Mouse (Mus musculus) embryonic facial prominence, embryonic 11.5 days (tissue): ENCODE data around the gene Sestd1. TPM values are rescaled to one million over a fixed set of nuclear protein-coding genes. Genes with fewer than 3 reads are reported as not detected.

Source experiments
- ATAC-seq: fragments of 200-750 bp; cut with Nextera tagmentation; replicated peaks from 2 replicates; pipeline ENCODE4 v1.8.0; 2017; ENCODE audit warnings: low read depth; ENCODE audit not compliant: insufficient number of reproducible peaks, low FRiP score, low TSS enrichment
- DNase-seq: peaks from one replicate; pipeline ENCODE4 v3.0.0-alpha.2; 2015; ENCODE audit warnings: low spot score
- H3K27ac ChIP-seq: fragments of 300-500 bp; sonication (generic); replicated peaks from 2 replicates; pipeline ENCODE4 v1.5.1; 2014; ENCODE audit warnings: mild to moderate bottlenecking, low read depth, low read length, control low read depth
- H3K27me3 ChIP-seq: fragments of 300-500 bp; sonication (generic); 2 replicates; pipeline ENCODE4 v1.6.1; 2014; ENCODE audit warnings: mild to moderate bottlenecking, low read length, moderate library complexity, mixed read lengths; ENCODE audit not compliant: control insufficient read depth, insufficient read depth
- H3K36me3 ChIP-seq: fragments of 300-500 bp; sonication (generic); replicated peaks from 2 replicates; pipeline ENCODE4 v1.6.1; 2014; ENCODE audit warnings: low read depth, mild to moderate bottlenecking, low read length, moderate library complexity, mixed read lengths; ENCODE audit not compliant: control insufficient read depth, insufficient read depth
- H3K4me1 ChIP-seq: fragments of 300-500 bp; sonication (generic); 2 replicates; pipeline ENCODE4 v1.6.1; 2014; ENCODE audit warnings: low read length, mixed read lengths; ENCODE audit not compliant: control insufficient read depth, insufficient read depth
- H3K4me2 ChIP-seq: fragments of 300-500 bp; sonication (generic); 2 replicates; pipeline ENCODE4 v1.6.1; 2014; ENCODE audit warnings: low read depth, mild to moderate bottlenecking, control low read depth, low read length, moderate library complexity
- H3K4me3 ChIP-seq: fragments of 300-500 bp; sonication (generic); 2 replicates; pipeline ENCODE4 v1.5.1; 2014; ENCODE audit warnings: low read depth, low read length, control low read depth
- H3K9ac ChIP-seq: fragments of 300-500 bp; sonication (generic); replicated peaks from 2 replicates; pipeline ENCODE4 v1.6.1; 2014; ENCODE audit warnings: mild to moderate bottlenecking, control low read depth, low read length
- H3K9me3 ChIP-seq: fragments of 300-500 bp; sonication (generic); replicated peaks from 2 replicates; pipeline ENCODE4 v1.6.1; 2016; ENCODE audit warnings: mild to moderate bottlenecking, low read length, inconsistent platforms, mixed read lengths; ENCODE audit not compliant: control insufficient read depth
- WGBS: fragments of 180-500 bp; shearing (Covaris S2); extraction: QIAGEN DNeasy Blood & Tissue Kit; methylation state at CpG from one replicate; pipeline ENCODE4 v1.1.7; 2014; 5-methylcytosine and 5-hydroxymethylcytosine counted together
- polyA plus RNA-seq: library from polyadenylated mRNA; unstranded; fragments of >200 nt; fragmentation: Nextera tagmentation; extraction: Ambion mirVana; gene quantifications from 2 replicates; pipeline ENCODE4 v1.2.1, GENCODE M21; 2014

Gene Sestd1
- polyA plus RNA-seq, 1 experiment from 2014 or later: 26.7 TPM

DNA sequence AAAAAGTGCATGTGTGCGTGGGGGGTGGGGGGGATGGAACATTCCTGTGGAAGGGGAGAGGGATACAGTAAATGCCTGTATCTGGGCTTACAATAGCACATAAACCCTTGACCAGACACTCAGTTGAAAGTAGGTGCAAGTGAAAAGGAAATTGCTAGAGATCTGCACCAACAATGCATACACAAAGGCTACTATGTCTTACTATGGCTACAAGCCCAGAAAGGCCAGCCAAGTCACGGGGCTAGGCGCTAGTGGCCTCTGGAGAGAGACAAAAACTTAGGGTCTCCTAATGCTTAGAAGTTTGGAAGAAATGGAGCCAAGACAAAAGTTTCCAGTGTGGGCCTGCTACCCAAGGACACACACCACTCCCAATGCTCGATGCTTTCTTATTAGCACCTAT, 44.5 kb downstream of the Sestd1 start:
- no peaks in the 10 kb centered on the region for H3K4me1 ChIP-seq
- no peak overlapping the region for H3K4me2 ChIP-seq
- no peaks in the 10 kb centered on the region; the same call in 1 of the 2 replicates for H3K36me3 ChIP-seq
- H3K4me3 ChIP-seq: no peak overlapping the region
- WGBS: 87% methylated on average over 4 of the region's 4 CpGs
- H3K27me3 ChIP-seq: no peaks in the 10 kb centered on the region
- no peak for DNase-seq
- no peak for ATAC-seq
- H3K27ac ChIP-seq: no peak overlapping the region
- no peaks in the 10 kb centered on the region for H3K9me3 ChIP-seq
- H3K9ac ChIP-seq: no peak overlapping the region

DNA sequence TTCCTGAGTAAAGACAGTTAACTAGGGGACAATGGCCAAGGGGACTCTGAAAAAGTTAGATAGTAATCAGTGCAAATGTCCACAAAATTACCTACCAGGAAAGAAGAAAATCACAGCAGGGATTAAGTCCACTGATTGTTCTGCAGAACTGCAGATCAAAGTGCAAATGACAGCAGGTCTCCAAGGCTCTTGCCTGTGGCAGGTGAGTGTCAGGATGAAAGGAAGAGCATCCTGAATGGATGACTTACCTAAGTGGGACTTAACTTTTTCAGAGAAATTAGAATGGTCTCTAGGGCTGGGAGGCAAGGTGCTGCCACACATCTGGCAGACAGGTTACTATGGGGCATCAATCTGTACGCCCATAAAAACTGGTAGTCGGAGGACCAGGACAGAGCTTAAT, 47.8 kb downstream of the Sestd1 start:
- 93% methylated on average over 2 of the region's 2 CpGs for WGBS
- H3K4me2 ChIP-seq: no peak overlapping the region
- no peak overlapping the region for H3K9ac ChIP-seq
- no peaks in the 10 kb centered on the region for H3K4me1 ChIP-seq
- no peaks in the 10 kb centered on the region for H3K9me3 ChIP-seq
- ATAC-seq (no peak), DNase-seq (no peak)
- no peaks in the 10 kb centered on the region for H3K36me3 ChIP-seq
- no peaks in the 10 kb centered on the region for H3K27me3 ChIP-seq
- no peak overlapping the region for H3K4me3 ChIP-seq
- no peak overlapping the region for H3K27ac ChIP-seq

DNA sequence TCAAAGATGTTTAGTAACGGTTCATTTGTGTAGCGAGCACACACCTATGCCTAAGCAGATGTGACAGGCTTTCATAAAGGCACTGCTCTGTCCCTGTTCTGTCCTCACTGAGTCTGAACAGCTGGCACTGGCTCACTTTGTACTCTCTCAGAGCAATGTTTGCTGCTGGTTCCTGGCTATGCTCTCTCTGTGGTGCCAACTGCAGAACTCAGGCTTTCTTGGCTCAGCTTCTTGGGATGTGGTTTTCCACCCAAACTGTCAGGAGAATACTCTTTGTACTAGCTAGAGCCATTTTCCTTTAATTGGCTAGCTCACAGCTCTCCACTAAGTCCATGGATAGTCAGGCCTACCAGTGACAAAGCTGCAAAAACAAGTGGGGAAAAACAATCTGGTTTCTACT, 59.4 kb downstream of the Sestd1 start:
- Histone ChIP-seq H3K27me3 (no peaks in the 10 kb centered on the region), H3K4me2 (no peak overlapping the region), H3K9me3 (no peaks in the 10 kb centered on the region), H3K9ac (no peak overlapping the region), H3K4me3 (no peak overlapping the region), H3K4me1 (no peaks in the 10 kb centered on the region), H3K36me3 (no peaks in the 10 kb centered on the region), H3K27ac (no peak overlapping the region)
- WGBS: 79% methylated on average over 2 of the region's 2 CpGs
- DNase-seq (no peak), ATAC-seq (no peak)

DNA sequence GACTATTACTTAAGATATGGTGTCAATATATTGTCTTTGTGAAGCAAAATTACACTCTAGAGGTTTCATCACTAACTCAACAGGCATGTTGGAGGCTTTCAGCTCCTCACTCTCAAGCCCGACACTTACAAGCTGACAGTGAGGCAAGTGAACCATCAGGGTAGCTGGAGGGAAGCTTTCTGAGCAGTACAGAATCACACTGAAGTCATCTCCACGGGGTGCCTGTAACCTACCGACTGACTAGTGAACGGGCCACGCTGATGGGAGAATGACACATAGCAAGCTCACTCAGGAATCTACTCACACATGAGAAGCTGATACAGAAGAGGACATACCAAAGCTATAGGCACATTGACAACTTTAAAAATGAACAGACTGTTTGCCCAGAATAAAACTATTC, 67.5 kb downstream of the Sestd1 start:
- Histone ChIP-seq H3K36me3 (no peaks in the 10 kb centered on the region), H3K9ac (no peak overlapping the region), H3K27ac (no peak overlapping the region), H3K4me3 (no peak overlapping the region), H3K27me3 (no peaks in the 10 kb centered on the region), H3K4me1 (no peaks in the 10 kb centered on the region), H3K9me3 (no peaks in the 10 kb centered on the region), H3K4me2 (no peak overlapping the region)
- no peak for DNase-seq
- 75% methylated on average over 5 of the region's 5 CpGs for WGBS
- no peak for ATAC-seq

DNA sequence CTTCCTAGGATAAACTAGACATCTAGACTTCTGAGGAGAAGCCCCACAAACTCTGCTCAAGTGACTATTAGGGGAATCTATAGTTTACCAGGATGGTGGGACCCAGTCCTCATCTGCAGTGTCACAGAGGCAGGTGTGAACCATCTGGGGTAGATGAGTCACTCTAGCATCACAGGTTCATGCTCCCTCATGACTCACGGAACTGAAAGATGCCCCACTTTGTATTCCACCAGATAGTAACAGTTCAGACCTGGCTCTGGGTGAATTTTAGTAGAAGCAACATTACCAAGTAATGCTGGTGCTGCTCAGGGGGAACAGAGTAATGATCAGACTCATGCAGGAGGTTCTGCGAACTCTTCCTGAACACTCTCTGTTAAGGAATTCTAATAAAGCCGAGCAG, 73.4 kb downstream of the Sestd1 start:
- Histone ChIP-seq H3K9ac (no peak overlapping the region), H3K4me2 (no peak overlapping the region), H3K27ac (no peak overlapping the region), H3K4me3 (no peak overlapping the region), H3K9me3 (no peaks in the 10 kb centered on the region), H3K36me3 (no peaks in the 10 kb centered on the region), H3K4me1 (no peaks in the 10 kb centered on the region), H3K27me3 (no peaks in the 10 kb centered on the region)
- 87% methylated on average over 3 of the region's 3 CpGs for WGBS
- ATAC-seq: no peak
- DNase-seq: no peak

DNA sequence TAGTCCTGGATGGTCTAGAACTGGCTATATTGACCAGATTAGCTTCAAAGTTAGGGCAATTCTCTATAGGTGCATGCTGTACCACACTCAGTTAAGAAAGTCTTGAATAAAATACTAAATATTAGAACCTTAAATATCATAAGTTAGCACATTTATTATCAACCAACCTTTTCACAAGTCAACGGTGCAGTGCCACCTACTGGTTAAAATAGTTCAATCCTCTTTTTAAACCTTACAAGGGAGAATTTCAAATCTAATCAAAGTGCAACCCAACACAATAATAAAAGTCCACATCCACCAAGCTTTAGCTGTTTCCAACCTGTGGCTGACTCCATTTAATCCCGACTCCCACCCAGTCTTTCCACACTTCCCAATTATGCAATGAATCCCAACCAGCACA, 76.5 kb downstream of the Sestd1 start:
- Histone ChIP-seq H3K4me3 (no peak overlapping the region), H3K9ac (no peak overlapping the region), H3K27ac (no peak overlapping the region), H3K36me3 (no peaks in the 10 kb centered on the region), H3K9me3 (no peaks in the 10 kb centered on the region), H3K4me2 (no peak overlapping the region), H3K27me3 (no peaks in the 10 kb centered on the region), H3K4me1 (no peaks in the 10 kb centered on the region)
- DNase-seq (peak; percentile 61), ATAC-seq (no peak)
- WGBS: 56% methylated on average over 2 of the region's 2 CpGs

DNA sequence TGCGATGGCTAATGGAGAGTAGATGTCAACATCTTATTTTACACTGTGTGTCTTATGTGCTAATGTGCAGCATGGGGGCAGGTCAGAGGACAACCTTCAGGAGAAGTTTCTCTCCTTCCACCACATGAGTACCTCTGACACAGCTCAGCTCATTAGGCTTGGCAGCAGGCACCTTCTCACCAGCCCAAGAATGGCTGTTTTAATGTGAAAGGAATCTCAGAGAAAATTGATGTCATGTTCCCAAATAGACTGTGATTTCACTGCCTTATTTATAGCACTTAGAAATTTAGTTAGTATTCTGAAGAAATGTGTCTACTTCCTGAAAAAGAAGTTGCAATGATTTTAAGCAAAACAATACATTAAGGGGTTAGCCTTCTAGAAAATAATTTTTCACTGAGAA, 78.5 kb downstream of the Sestd1 start:
- WGBS: 97% methylated on average over 1 of the region's 1 CpGs
- no peaks in the 10 kb centered on the region for H3K27me3 ChIP-seq
- H3K4me2 ChIP-seq: no peak overlapping the region
- DNase-seq (no peak), ATAC-seq (no peak)
- H3K4me1 ChIP-seq: no peaks in the 10 kb centered on the region
- no peak overlapping the region for H3K27ac ChIP-seq
- H3K4me3 ChIP-seq: no peak overlapping the region
- no peaks in the 10 kb centered on the region; the same call in 1 of the 2 replicates for H3K36me3 ChIP-seq
- no peak overlapping the region for H3K9ac ChIP-seq
- no peaks in the 10 kb centered on the region for H3K9me3 ChIP-seq

DNA sequence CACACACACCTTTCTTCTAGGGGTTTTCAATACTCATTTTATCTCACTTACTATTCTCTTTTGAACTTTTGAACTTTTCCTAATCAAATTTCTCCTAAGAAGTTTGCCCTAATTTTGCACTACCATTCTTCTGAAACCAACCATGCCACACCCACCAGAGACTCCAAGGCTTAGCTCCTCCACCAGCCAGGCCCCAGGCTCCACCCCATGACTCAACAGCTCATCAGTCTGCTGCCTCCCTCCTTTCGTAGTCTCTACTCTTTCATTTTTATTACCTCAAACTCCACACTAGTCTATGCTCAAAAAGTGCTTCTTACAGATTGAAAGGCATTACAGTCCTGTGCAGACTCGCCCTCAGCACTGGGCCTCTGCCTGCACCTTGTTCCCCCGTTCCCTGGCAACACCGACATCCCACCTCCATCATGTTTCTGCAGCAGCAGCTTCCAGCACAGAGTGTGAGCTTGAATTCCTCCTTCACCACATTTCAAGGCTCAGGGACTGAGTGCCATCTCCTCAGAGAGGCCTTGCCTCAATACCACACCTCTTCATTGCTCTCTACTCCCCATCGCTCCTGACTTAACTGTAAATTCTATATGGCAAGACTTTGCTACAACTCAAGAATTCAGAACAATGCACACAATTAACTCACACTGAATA, 79.3 kb downstream of the Sestd1 start:
- Histone ChIP-seq H3K4me2 (no peak overlapping the region), H3K27me3 (no peaks in the 10 kb centered on the region), H3K36me3 (no peaks in the 10 kb centered on the region; the same call in 1 of the 2 replicates), H3K27ac (no peak overlapping the region), H3K4me3 (no peak overlapping the region), H3K9me3 (no peaks in the 10 kb centered on the region), H3K9ac (no peak overlapping the region), H3K4me1 (no peaks in the 10 kb centered on the region)
- DNase-seq: no peak
- 90% methylated on average over 5 of the region's 5 CpGs for WGBS
- ATAC-seq: no peak
